Mouse (Mus musculus) megakaryocyte, embryonic 14.5 days (primary cell): ENCODE data around the gene Large2.
"Not testable (repeated sequence)": the region's sequence is repeated elsewhere in the genome, so short reads cannot be mapped to it uniquely, and the experiment has no call there.

Source experiments
- FLI1 ChIP-seq: IDR thresholded peaks from 2 replicates; pipeline ENCODE4 v1.6.1; 2012; ENCODE audit warnings: low read length, inconsistent platforms, mixed read lengths
- GATA1 ChIP-seq: IDR thresholded peaks from 3 replicates; pipeline ENCODE4 v1.6.1; 2012; ENCODE audit warnings: mixed read lengths, low read length, inconsistent platforms, borderline replicate concordance

- not testable (repeated sequence) for TF ChIP-seq GATA1, FLI1
Measured at GRCm38 (mm10) chr2:92399877-92400276, 25.2 kb upstream of the Large2 start.
